Mouse (Mus musculus) lung, postnatal 10 days (tissue): ENCODE data around the gene Foxc2.

Experiments used
- DNase-seq: peaks from one replicate; pipeline ENCODE4 v3.0.0; 2021

Foxc2 gene

GRCm38 (mm10) chr8:121152394-121152793 is 36.4 kb downstream of the Foxc2 start:
- DNase-seq, result peak; percentile 87

DNA sequence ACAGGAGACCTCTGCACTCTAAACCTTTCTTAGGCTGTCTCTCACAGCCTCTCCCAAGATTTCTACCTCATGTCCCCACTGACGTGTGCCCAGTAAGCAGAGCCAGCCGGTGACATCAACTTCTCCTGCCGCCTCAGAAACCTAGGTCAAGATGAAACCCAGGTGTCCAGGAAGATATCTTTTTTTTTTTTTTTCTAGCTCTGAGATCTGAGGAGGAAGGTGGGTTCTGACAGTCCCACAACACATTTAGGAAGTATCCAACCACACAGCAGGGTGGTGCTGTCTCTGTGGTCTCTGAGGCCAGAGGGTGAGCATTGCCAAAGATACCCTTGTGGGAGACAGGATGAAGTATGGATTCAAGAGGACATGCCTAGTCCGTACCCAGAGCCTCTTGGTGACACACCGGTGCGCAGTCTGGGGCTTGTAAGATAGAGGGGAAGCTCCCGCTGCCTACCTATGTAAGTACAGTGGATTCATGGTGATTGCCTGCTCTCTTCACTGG is 41.1 kb downstream of the Foxc2 start:
- no peak for DNase-seq

GRCm38 (mm10) chr8:121158812-121159211 is 42.8 kb downstream of the Foxc2 start:
- no peak for DNase-seq

- no peak for DNase-seq
Measured at GRCm38 (mm10) chr8:121161437-121161836, 45.5 kb downstream of the Foxc2 start.

- DNase-seq, result no peak
Measured at GRCm38 (mm10) chr8:121162413-121162812, 46.4 kb downstream of the Foxc2 start.

- no peak for DNase-seq
Measured at GRCm38 (mm10) chr8:121162906-121163695, 47.1 kb downstream of the Foxc2 start.

GRCm38 (mm10) chr8:121164017-121164469 is 48.1 kb downstream of the Foxc2 start:
- DNase-seq, result peak; percentile 82

GRCm38 (mm10) chr8:121168033-121168432 is 52.1 kb downstream of the Foxc2 start:
- no peak for DNase-seq
